Mouse (Mus musculus) kidney, postnatal 0 days (tissue): ENCODE results near the gene Wdr77. TPM values are rescaled to one million over a fixed set of nuclear protein-coding genes. Genes with fewer than 3 reads are reported as not detected.

Experiments used
- ATAC-seq: fragments of 200-750 bp; cut with Nextera tagmentation; replicated peaks from 2 replicates; pipeline ENCODE4 v1.8.0; 2017; ENCODE audit warnings: low read depth, moderate number of reproducible peaks, moderate TSS enrichment, moderate library complexity; ENCODE audit not compliant: low FRiP score
- DNase-seq: peaks from one replicate; pipeline ENCODE4 v3.0.0-alpha.2; 2016; ENCODE audit warnings: low spot score
- H3K27ac ChIP-seq: fragments of 300-500 bp; sonication (generic); 2 replicates; pipeline ENCODE4 v1.5.1; 2014; ENCODE audit warnings: mild to moderate bottlenecking
- H3K27me3 ChIP-seq: fragments of 300-500 bp; sonication (generic); 2 replicates; pipeline ENCODE4 v1.6.1; 2014; ENCODE audit warnings: low read length, mixed read lengths; ENCODE audit not compliant: insufficient read depth
- H3K36me3 ChIP-seq: fragments of 300-500 bp; sonication (generic); 2 replicates; pipeline ENCODE4 v1.6.1; 2014; ENCODE audit warnings: low read length, mixed read lengths; ENCODE audit not compliant: insufficient read depth
- H3K4me1 ChIP-seq: fragments of 300-500 bp; sonication (generic); replicated peaks from 2 replicates; pipeline ENCODE4 v1.6.1; 2014; ENCODE audit warnings: antibody characterized with exemption, low read length, mixed read lengths; ENCODE audit not compliant: insufficient read depth
- H3K4me2 ChIP-seq: fragments of 300-500 bp; sonication (generic); 2 replicates; pipeline ENCODE4 v1.6.1; 2014; ENCODE audit warnings: mild to moderate bottlenecking, low read length, moderate library complexity, mixed read lengths
- H3K4me3 ChIP-seq: fragments of 300-500 bp; sonication (generic); replicated peaks from 2 replicates; pipeline ENCODE4 v1.5.1; 2014; ENCODE audit warnings: low read depth, low read length
- H3K9ac ChIP-seq: fragments of 300-500 bp; sonication (generic); 2 replicates; pipeline ENCODE4 v1.6.1; 2014; ENCODE audit warnings: low read depth, low read length
- H3K9me3 ChIP-seq: fragments of 300-500 bp; sonication (generic); replicated peaks from 2 replicates; pipeline ENCODE4 v1.6.1; 2016; ENCODE audit warnings: low read length, inconsistent platforms, mixed read lengths
- CTCF ChIP-seq: IDR thresholded peaks from 2 replicates; pipeline ENCODE4 v1.5.1; 2016; ENCODE audit warnings: antibody characterized with exemption, low read depth, mild to moderate bottlenecking, moderate library complexity
- WGBS: fragments of 180-500 bp; shearing (Covaris S2); extraction: QIAGEN DNeasy Blood & Tissue Kit; methylation state at CpG from one replicate; pipeline ENCODE4 v1.1.7; 2014; 5-methylcytosine and 5-hydroxymethylcytosine counted together
- polyA plus RNA-seq: library from polyadenylated mRNA; unstranded; fragments of >200 nt; fragmentation: Nextera tagmentation; extraction: Ambion mirVana; gene quantifications from 2 replicates; pipeline ENCODE4 v1.2.1, GENCODE M21; 2015

Gene Wdr77
- polyA plus RNA-seq, 1 experiment from 2014 or later = 98.2 TPM

GRCm38 (mm10) chr3:105935033-105935432 lies 24.1 kb upstream of the Wdr77 start:
- Histone ChIP-seq H3K4me2 (no peak overlapping the region), H3K27me3 (no peaks in the 10 kb centered on the region), H3K9ac (no peak overlapping the region), H3K4me1 (no peaks in the 10 kb centered on the region), H3K9me3 (no peaks in the 10 kb centered on the region), H3K36me3 (0 out of 2 replicates have a peak, but pooled peaks cover 4% of the 10 kb centered on the region), H3K4me3 (no peak overlapping the region), H3K27ac (no peak overlapping the region)
- no peak for DNase-seq
- TF ChIP-seq CTCF = no peak
- ATAC-seq = no peak
- WGBS = 75% methylated on average over 5 of the region's 5 CpGs

- DNase-seq (no peak), ATAC-seq (no peak)
- H3K9me3 ChIP-seq = no peaks in the 10 kb centered on the region
- no peak overlapping the region for H3K9ac ChIP-seq
- H3K27ac ChIP-seq = no peak overlapping the region
- no peak overlapping the region for H3K4me3 ChIP-seq
- H3K27me3 ChIP-seq = no peaks in the 10 kb centered on the region
- TF ChIP-seq CTCF = no peak
- 89% methylated on average over 4 of the region's 4 CpGs for WGBS
- no peak overlapping the region for H3K4me2 ChIP-seq
- H3K4me1 ChIP-seq = no peaks in the 10 kb centered on the region
- H3K36me3 ChIP-seq = peaks cover 9% of the 10 kb centered on the region; the same call in 1 of the 2 replicates
These were observed 23.1 kb upstream of the Wdr77 start for GRCm38 (mm10) chr3:105936111-105936510.

- no peak for TF ChIP-seq CTCF
- no peaks in the 10 kb centered on the region for H3K4me1 ChIP-seq
- H3K27me3 ChIP-seq = no peaks in the 10 kb centered on the region
- H3K9me3 ChIP-seq = no peaks in the 10 kb centered on the region
- H3K9ac ChIP-seq = no peak overlapping the region
- 89% methylated on average over 7 of the region's 7 CpGs for WGBS
- no peak for ATAC-seq
- peaks cover 54% of the 10 kb centered on the region for H3K36me3 ChIP-seq
- H3K4me2 ChIP-seq = no peak overlapping the region
- H3K4me3 ChIP-seq = no peak overlapping the region
- no peak for DNase-seq
- no peak overlapping the region for H3K27ac ChIP-seq
These were observed 7.8 kb upstream of the Wdr77 start for GRCm38 (mm10) chr3:105951348-105951747.

GRCm38 (mm10) chr3:105957235-105957634 lies 1.9 kb upstream of the Wdr77 start:
- Histone ChIP-seq H3K4me3 (no peak overlapping the region), H3K27me3 (no peaks in the 10 kb centered on the region), H3K9me3 (no peaks in the 10 kb centered on the region), H3K4me2 (peak overlapping the region; percentile 58; the same call in 1 of the 2 replicates), H3K36me3 (peaks cover 19% of the 10 kb centered on the region), H3K9ac (peak overlapping the region; percentile 95; the same call in 1 of the 2 replicates), H3K4me1 (peaks cover 18% of the 10 kb centered on the region), H3K27ac (no peak overlapping the region)
- WGBS = 83% methylated on average over 1 of the region's 1 CpGs
- peak; percentile 48 for TF ChIP-seq CTCF
- DNase-seq = peak; percentile 29
- ATAC-seq = no peak

- ATAC-seq = no peak
- WGBS = 36% methylated on average over 5 of the region's 5 CpGs
- H3K4me3 ChIP-seq = peak overlapping the region; percentile 80
- TF ChIP-seq CTCF = no peak
- H3K4me1 ChIP-seq = peaks cover 18% of the 10 kb centered on the region
- H3K9me3 ChIP-seq = no peaks in the 10 kb centered on the region
- peak overlapping the region; percentile 58 for H3K4me2 ChIP-seq
- peak overlapping the region; percentile 95 for H3K9ac ChIP-seq
- H3K27me3 ChIP-seq = no peaks in the 10 kb centered on the region
- H3K36me3 ChIP-seq = peaks cover 20% of the 10 kb centered on the region
- DNase-seq = peak; percentile 12
- H3K27ac ChIP-seq = peak overlapping the region; percentile 97; the same call in 1 of the 2 replicates
These were observed 965 bp upstream of the Wdr77 start for GRCm38 (mm10) chr3:105958204-105958603.

- H3K27me3 ChIP-seq = no peaks in the 10 kb centered on the region
- WGBS = 1% methylated on average over 26 of the region's 26 CpGs
- peaks cover 28% of the 10 kb centered on the region for H3K36me3 ChIP-seq
- peaks cover 18% of the 10 kb centered on the region for H3K4me1 ChIP-seq
- H3K4me2 ChIP-seq = peak overlapping the region; percentile 88
- H3K27ac ChIP-seq = peak overlapping the region; percentile 77
- DNase-seq (peak; percentile 55), ATAC-seq (peak; percentile 67; the same call in 1 of the 2 replicates)
- no peak for TF ChIP-seq CTCF
- peak overlapping the region; percentile 80 for H3K4me3 ChIP-seq
- H3K9me3 ChIP-seq = no peaks in the 10 kb centered on the region
- peak overlapping the region; percentile 95 for H3K9ac ChIP-seq
These were observed 416 bp downstream of the Wdr77 start for GRCm38 (mm10) chr3:105959585-105959984.

- H3K27me3 ChIP-seq = no peaks in the 10 kb centered on the region
- DNase-seq (no peak), ATAC-seq (no peak)
- H3K4me1 ChIP-seq = peaks cover 18% of the 10 kb centered on the region
- peak within 1 kb of the TSS; percentile 95 for H3K9ac ChIP-seq
- H3K9me3 ChIP-seq = no peaks in the 10 kb centered on the region
- peak within 1 kb of the TSS; percentile 80 for H3K4me3 ChIP-seq
- H3K4me2 ChIP-seq = peak within 1 kb of the TSS; percentile 88
- H3K27ac ChIP-seq = peak within 1 kb of the TSS; percentile 97
- H3K36me3 ChIP-seq = peaks cover 29% of the 10 kb centered on the region
- 2% methylated on average over 6 of the region's 6 CpGs for WGBS
- TF ChIP-seq CTCF = no peak
These were observed 830 bp downstream of the Wdr77 start, which contains the start of gene Atp5f1 for GRCm38 (mm10) chr3:105959999-105960398. Gene Atp5f1 (minus strand): TSS chr3:105960099.
